Mouse (Mus musculus) heart, adult 2 months (tissue): ENCODE results near the gene Chn2.

Experiments
- CTCF ChIP-seq: fragments of 200-600 bp; IDR thresholded peaks from 2 replicates; pipeline ENCODE4 v1.8.1; 2022; ENCODE audit warnings: antibody characterized with exemption, mild to moderate bottlenecking, moderate library complexity
- POLR2A ChIP-seq: fragments of 200-500 bp; IDR thresholded peaks from 2 replicates; pipeline ENCODE4 v1.6.1; 2011; ENCODE audit warnings: mild to moderate bottlenecking, low read depth, low read length, control low read depth; ENCODE audit not compliant: insufficient read depth

DNA sequence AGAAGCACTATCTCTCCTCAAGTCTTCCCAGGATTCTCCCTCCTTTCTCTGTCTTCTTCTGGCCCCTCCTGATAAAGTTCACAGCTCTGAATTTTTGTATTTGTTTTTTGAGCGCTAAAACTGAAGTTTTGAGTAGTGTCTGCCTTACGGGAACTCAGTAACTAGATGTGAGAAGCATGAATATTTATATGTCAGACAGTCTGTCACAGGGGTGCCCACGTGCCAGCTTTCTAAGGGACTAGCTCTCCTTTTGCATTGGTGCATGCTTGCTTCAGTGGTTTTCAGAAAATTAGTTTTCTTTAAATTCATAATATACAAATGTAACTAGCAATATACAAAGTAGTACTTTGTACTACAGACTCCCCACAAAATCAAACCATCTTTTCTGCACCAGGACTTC is 14.0 kb downstream of the Chn2 start:
- TF ChIP-seq CTCF (no peak), POLR2A (no peak)
